Mouse (Mus musculus): ENCODE data around the gene Wtap. TPM values are rescaled to one million over a fixed set of nuclear protein-coding genes. Genes with fewer than 3 reads are reported as not detected.
"Not testable (repeated sequence)": the region's sequence is repeated elsewhere in the genome, so short reads cannot be mapped to it uniquely, and the experiment has no call there.

Wtap gene
- total RNA-seq, 2 experiments from 2014 or later: 114 to 306 TPM

DNA sequence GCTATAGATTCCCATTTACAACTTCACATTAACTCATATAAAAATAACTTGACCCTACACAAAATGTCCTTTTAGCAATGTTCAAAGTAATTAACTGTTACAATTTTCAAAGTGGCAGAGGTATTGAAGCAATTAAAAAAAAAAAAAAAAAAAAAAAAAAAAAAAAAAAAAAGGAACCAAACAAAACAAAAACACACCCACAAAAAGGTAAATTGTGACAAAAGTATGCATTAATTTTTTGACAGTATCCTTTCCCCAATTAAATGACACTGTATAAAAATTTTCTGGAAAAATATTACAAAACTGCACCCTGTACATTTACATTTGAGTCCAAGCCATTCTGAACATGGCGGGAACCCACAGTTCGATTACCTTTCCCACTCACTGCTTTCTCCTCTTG lies 26.8 kb downstream of the Wtap start:
- no peak for ATAC-seq (ENCODE audit: poor library complexity, severe bottlenecking)

- no peak for ATAC-seq (ENCODE audit: poor library complexity, severe bottlenecking)
Observed at GRCm38 (mm10) chr17:12963476-12963875, 30.5 kb downstream of the Wtap start.

DNA sequence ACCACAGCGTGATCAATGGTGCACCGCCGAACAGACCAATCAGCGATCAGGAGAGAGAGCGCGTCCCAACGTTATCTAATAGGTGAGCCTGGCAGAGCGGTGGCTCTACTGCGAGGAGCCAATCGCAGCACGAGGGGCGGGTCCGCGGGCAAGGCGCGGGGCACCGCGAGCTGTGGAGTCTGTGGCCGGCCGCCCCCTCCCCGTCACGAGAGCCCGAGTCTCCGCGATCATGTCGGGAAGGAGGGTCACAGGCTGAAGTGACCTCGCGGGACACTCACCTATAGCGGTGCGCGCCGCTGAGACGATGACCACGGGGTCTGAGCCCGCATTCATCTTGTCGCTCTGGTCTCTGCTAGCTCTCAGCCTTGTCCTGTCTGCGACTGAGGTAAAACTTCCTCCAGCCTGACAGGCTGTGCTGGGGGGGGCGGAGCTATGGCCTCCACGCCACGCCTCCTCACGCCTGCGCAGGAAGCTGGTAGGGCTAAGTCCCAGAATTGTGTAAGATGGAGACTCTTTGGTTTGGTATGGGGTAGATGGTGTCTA lies 33.6 kb downstream of the Wtap start, which contains the start of gene Acat2:
Acat2 (minus strand) TSS at position 417 of the 543 bp plus-strand sequence.
- ATAC-seq (ENCODE audit: poor library complexity, severe bottlenecking): peak; percentile 96

- not testable (repeated sequence) for ATAC-seq (ENCODE audit: poor library complexity, severe bottlenecking)
Observed at GRCm38 (mm10) chr17:12959377-12959776, 34.6 kb downstream of the Wtap start.

GRCm38 (mm10) chr17:12956664-12957063 lies 37.3 kb downstream of the Wtap start:
- ATAC-seq (ENCODE audit: poor library complexity, severe bottlenecking): no peak

DNA sequence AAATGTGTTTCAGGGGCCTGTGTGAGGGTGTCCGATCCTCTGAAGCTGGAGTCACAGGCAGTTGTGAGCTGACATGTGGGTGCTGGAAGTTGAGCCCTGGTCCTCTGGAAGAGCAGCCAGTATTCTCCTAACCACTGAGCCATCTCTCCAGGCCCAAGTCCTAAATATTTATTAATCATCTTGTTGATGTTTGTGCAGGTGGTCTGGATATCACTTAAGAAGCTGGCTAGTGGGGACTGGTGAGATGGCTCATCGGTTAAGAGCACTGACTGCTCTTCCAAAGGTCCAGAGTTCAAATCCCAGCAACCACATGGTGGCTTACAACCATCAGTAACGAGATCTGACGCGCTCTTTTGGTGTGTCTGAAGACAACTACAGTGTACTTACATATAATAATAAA lies 44.3 kb downstream of the Wtap start:
- no peak for ATAC-seq (ENCODE audit: poor library complexity, severe bottlenecking)

DNA sequence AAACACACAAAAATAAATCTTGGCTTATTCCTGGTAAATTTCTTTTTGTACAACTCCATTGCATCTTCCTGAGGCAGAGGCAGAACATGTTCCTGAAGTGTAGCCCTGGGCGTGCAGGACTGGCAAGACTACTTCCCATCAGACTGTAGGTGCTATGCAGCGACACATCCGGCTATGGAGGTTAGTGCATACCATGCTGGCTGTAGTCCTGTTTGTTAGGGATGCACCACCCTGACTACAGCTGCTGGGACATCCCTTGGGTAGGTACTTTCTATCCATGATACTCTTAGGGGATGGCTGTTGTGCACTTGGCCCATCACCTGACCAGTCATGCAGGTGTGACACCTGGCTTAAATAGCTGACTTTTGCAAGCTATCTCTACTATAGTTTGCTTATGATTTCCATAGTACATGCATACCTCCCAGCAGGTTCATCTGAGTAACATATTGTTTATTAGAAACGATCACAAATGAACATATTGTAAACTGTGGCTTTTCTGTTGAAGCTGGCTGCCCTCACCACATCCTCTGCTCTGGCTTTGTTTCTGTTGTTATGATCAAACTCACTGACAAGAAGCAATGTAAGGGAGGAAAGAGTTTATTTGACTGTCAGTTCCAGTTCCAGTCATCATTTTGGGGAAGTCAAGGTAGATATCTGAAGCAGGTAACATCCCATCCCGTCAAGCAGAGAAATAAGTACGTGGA lies 51.4 kb downstream of the Wtap start:
- ATAC-seq (ENCODE audit: poor library complexity, severe bottlenecking): no peak

- no peak for ATAC-seq (ENCODE audit: poor library complexity, severe bottlenecking)
Observed at GRCm38 (mm10) chr17:12941543-12942260, 52.3 kb downstream of the Wtap start.

- peak; percentile 55 for ATAC-seq (ENCODE audit: poor library complexity, severe bottlenecking)
Observed at GRCm38 (mm10) chr17:12940151-12940805, 53.7 kb downstream of the Wtap start, which contains the start of gene Acat3. Gene Acat3 (minus strand): TSS chr17:12940600.

DNA sequence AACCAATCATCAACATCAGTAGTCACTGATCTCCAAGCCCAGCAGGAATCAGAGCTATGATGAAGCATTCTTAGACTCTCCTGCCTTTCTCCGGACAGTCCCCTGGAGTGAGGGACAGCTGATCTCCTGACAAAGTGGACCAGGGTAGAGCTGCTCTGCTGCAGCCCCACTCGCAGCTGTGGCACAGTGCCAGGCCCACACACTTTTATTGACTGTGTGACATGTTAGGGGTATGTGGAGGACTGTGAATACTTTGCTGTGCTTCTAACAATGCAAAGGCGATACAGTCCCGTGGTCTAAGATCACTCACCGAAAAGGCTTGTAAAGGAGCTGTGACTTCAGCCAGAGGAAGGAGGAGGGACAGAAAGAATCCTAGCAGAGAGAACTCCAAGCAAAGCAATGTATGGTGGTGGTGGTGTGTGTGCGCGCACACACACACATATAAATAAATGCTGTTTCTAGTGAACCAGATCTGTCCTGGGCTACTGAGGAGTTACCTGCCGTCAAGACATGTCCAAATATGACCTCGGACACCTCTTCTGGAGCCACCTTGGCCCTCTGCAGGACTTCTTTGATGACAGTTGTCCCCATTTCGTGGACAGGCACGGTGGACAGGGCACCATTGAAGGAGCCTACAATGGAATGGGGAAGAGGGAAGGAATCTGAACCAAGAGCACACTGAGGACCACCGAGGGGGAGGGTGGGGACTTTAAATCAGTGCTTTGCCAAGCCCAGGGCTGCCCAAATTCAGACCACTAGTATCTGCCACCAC lies 54.4 kb downstream of the Wtap start:
- ATAC-seq (ENCODE audit: poor library complexity, severe bottlenecking): peak; percentile 36

DNA sequence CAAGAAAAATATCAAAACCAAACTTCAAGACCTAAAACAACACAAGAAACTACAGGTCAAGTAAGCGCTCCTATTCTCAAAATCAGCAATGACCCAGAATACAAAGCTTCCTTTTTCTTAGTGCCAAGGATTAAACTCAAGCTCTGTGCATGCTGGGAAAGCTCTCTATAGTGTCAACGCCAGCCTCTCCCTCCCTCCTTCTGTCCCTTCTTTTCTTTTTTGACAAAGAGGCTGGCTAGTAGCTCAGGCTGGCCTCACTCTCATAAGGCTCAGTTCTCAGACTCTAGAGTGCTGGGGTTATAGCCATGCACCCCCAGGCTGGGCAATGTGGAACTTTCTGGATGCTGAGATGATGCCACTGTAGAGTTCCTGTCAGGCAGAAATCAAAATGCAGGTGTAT lies 55.9 kb downstream of the Wtap start:
- ATAC-seq (ENCODE audit: poor library complexity, severe bottlenecking): no peak

GRCm38 (mm10) chr17:12937412-12937970 lies 56.5 kb downstream of the Wtap start:
- no peak for ATAC-seq (ENCODE audit: poor library complexity, severe bottlenecking)

DNA sequence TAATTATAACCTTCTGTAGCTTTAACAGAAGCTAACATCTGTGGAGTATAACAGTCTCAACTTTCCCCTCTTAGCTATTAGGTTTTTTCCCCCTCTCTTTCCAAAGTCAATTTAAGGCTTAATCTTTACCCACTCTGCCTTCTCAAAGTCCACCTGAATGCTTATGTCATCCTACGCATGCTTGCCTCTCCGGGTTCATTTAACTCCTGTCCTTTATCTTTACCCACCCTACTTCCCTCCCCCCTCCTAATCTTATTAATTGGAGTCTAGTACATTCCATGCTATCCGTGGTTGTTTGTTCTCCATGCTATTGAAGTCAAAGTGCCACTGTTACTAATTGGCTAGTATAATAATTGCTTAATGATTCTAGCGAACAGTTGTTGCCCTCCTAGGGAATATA lies 58.2 kb downstream of the Wtap start:
- no peak for ATAC-seq (ENCODE audit: poor library complexity, severe bottlenecking)

DNA sequence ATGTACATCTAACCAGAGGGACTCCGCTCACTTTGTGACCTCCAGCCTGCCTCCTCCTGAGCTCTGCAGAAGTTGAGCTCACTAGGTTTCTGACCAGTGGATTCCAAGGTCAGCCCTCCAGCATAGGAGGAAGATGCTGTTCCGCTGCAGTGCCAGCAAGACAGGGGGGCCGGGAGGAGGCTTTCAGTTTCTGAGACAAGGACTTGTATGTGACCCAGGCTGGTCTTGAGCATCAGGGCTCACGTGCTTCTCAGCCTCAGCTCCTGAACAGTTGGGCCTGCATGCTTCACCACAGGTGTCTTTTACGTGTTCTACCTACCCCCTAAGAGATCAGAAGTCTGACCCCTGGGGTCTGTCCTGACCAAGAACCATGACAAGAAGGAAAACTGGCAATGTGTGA lies 62.4 kb downstream of the Wtap start:
- not testable (repeated sequence) for ATAC-seq (ENCODE audit: poor library complexity, severe bottlenecking)

GRCm38 (mm10) chr17:12925703-12926180 lies 68.2 kb downstream of the Wtap start:
- no peak for ATAC-seq (ENCODE audit: poor library complexity, severe bottlenecking)

DNA sequence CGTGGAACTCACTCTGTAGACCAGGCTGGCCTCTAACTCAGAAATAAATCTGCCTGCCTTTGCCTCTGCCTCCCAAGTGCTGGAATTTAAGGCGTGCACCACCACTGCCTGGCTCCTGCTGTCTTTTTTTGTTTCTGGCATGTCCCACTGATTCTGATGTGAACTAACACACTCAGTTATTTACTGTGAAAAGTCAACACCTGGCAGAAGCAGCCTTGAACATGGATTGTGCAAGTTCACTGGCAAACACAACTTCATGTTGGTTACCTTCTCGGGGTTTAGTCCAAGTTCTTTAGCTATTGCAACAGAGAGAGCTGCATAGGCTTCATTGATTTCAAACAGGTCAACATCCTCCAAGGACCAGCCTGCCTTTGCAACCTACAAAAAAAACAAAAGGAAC lies 69.0 kb downstream of the Wtap start:
- ATAC-seq (ENCODE audit: poor library complexity, severe bottlenecking): no peak

- peak; percentile 52 for ATAC-seq (ENCODE audit: poor library complexity, severe bottlenecking)
Observed at GRCm38 (mm10) chr17:12921073-12921472, 72.9 kb downstream of the Wtap start.

Measured in megakaryocyte, adult 5-6 weeks (primary cell).